Mouse (Mus musculus): ENCODE results near the gene C3ar1. TPM values are rescaled to one million over a fixed set of nuclear protein-coding genes. Genes with fewer than 3 reads are reported as not detected.

C3ar1 gene
- total RNA-seq, 2 experiments from 2014 or later, result 0.10 TPM; not detected in 1

- no peak for ATAC-seq (replicated peaks; ENCODE audit: poor library complexity, severe bottlenecking)
Measured at GRCm38 (mm10) chr6:122832880-122833279, 23.1 kb downstream of the C3ar1 start.

- ATAC-seq (replicated peaks; ENCODE audit: poor library complexity, severe bottlenecking), result peak; percentile 59
Measured at GRCm38 (mm10) chr6:122828086-122828485, 27.9 kb downstream of the C3ar1 start.

DNA sequence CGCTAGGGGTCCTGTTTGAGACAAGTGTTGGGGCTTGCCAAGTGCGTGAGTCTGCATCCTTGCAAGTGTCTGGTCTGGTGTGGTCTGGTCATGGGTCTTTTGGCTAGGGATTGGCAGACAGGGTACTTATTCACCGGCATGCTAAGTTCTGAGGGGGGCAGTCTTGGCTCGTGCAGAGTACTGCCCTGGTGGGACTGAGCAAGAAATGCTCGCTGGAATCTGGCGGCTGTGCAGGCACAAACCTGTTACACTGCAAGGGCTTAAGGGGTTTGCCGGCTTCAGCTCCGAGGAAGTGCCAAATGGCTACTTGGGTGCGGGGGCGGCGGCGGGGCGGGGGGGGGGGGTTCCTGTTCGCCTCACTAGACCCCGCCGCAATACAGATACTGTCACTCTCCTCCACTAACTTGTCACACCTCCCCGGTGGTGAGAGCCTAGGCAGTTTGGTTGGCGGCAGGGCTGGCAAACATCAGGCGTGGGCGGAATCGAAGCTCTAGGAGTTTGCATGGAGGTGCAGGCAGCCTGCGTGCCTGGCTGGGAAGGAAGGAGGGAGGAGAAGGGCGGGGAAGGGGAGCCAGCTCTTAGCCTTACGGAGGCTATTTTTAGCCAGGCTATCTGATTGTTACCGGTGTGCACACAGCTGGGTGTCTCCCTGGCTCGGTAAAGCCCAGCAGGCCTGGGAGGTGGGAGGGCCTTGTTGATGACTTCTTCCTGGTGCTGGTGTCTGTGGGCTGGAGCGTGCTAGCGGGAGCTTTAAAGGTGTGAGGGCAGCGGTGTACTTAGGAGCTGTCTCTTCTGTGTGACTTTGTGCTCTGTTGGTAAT lies 29.8 kb downstream of the C3ar1 start:
- ATAC-seq (replicated peaks; ENCODE audit: poor library complexity, severe bottlenecking), result peak; percentile 73

- no peak for ATAC-seq (replicated peaks; ENCODE audit: poor library complexity, severe bottlenecking)
Measured at GRCm38 (mm10) chr6:122825166-122825565, 30.8 kb downstream of the C3ar1 start.

DNA sequence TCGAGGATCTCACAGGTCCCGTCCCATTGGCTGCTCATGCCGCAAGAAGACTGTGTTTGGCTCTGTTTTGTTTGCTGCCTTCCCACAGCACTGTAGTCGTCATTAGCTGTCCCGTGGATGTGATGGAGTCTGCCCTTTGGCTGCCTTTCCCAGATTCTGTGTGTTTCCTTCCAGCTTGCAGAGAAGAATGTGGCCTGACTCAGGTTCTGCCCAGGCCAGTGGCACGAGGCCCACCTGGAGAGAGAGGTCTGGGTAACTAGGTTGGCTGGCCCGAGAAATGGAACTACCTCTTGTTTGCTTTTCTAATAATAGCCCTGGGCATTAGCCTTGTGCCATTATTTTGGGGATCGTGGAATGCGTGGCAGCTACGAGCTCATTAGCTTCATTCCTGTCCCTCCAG lies 31.9 kb downstream of the C3ar1 start:
- no peak for ATAC-seq (replicated peaks; ENCODE audit: poor library complexity, severe bottlenecking)

GRCm38 (mm10) chr6:122821822-122822221 lies 34.1 kb downstream of the C3ar1 start:
- ATAC-seq (replicated peaks; ENCODE audit: poor library complexity, severe bottlenecking), result 0 out of 2 replicates have a peak, but pooled peaks have one; percentile 18

- no peak for ATAC-seq (replicated peaks; ENCODE audit: poor library complexity, severe bottlenecking)
Measured at GRCm38 (mm10) chr6:122820799-122821650, 34.9 kb downstream of the C3ar1 start.

GRCm38 (mm10) chr6:122820071-122820798 lies 35.7 kb downstream of the C3ar1 start:
- peak; percentile 33 for ATAC-seq (replicated peaks; ENCODE audit: poor library complexity, severe bottlenecking)

- ATAC-seq (replicated peaks; ENCODE audit: poor library complexity, severe bottlenecking), result peak; percentile 74
Measured at GRCm38 (mm10) chr6:122819306-122820070, 36.5 kb downstream of the C3ar1 start, which contains the start of gene Foxj2. Foxj2 (plus strand) TSS chr6:122819914.

DNA sequence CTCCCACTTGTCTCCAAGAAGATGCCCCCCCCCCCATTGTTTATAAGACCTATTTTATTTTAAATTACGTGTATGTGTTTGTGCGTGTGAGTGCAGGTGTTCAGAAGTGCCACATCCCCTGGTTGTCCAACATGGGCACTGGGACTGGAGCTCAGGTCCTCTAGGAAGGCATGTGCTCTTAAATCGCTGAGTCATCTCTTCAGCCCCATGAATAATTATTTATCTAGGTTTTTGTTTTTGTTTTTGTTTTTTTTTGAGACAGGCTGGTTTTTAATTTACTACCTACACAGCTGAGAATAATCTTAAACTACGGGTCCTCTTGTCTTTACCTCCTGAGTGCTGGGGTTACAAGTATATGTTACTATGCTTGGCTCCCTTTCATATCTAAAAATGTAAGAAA lies 42.3 kb downstream of the C3ar1 start:
- no peak for ATAC-seq (replicated peaks; ENCODE audit: poor library complexity, severe bottlenecking)

GRCm38 (mm10) chr6:122812716-122813115 lies 43.2 kb downstream of the C3ar1 start:
- ATAC-seq (replicated peaks; ENCODE audit: poor library complexity, severe bottlenecking), result no peak

DNA sequence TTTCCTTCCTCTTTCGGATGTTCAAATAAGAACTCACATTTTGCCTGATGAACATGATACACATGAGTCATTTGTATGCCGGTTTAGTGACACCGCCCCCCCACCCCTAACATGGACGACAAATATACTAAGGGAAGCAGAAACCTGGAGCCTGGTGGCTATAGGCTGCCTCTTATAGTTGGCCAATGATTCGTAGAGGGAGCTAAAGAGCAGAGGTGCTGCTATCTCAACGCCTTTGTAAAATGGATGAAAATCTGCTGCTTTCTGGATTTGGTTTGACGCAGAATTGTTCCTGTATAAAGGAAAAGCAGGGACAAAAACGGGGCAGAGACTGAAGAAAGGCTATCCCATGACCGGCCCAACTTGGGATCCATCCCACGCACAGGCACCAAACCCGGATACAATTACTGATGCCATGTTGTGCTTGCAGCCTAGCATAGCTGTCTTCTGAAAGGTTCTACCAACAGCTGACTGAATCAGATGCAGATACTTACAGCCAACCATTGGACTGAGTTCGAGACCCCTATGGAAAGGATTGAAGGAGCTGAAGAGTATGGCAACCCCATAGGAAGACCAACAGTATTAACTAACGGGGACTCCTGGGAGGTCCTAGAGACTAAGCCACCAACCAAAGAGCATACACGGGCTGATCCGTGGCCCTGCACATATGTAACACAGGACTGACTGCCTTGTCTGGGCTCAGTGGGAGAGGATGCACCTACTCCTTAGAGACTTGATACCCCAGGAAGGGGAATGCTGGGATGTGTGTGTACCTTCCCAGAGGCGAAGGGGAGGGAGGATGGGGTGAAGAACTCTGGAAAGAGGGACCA lies 44.0 kb downstream of the C3ar1 start:
- ATAC-seq (replicated peaks; ENCODE audit: poor library complexity, severe bottlenecking), result peak; percentile 48

GRCm38 (mm10) chr6:122811280-122811652 lies 44.7 kb downstream of the C3ar1 start:
- peak; percentile 68 for ATAC-seq (replicated peaks; ENCODE audit: poor library complexity, severe bottlenecking)

DNA sequence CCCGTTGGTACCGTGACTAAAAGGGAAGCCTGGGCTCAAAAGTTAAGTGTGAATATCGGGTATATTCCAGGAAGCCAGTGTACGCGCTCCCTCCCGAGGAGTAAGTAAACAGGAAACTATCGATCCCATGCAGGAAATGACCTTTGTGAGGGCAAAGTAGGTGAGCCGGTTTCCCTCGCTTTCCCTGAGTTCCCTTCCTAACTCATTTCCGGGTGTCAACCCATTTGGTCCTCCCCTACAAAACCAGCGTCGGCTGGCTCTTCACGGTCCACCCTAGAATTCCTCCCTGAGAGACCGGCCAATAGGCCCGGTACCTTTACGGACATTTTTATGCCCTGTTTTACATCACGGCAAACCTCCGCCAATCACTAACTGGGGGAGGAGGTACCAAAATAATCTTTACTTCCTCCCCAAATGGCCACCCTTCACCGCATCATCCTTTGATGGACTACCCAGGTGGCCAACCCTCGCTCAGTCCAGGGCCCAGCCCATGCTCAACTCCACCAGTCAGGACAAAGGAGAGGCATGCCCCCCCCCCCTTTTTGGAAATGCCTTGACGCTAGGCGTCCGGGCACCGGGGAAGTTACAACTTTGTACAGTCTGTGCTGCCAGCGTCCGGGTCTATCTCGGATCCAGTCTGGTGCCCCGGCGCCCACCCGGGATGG lies 45.2 kb downstream of the C3ar1 start:
- ATAC-seq (replicated peaks; ENCODE audit: poor library complexity, severe bottlenecking), result peak; percentile 87

DNA sequence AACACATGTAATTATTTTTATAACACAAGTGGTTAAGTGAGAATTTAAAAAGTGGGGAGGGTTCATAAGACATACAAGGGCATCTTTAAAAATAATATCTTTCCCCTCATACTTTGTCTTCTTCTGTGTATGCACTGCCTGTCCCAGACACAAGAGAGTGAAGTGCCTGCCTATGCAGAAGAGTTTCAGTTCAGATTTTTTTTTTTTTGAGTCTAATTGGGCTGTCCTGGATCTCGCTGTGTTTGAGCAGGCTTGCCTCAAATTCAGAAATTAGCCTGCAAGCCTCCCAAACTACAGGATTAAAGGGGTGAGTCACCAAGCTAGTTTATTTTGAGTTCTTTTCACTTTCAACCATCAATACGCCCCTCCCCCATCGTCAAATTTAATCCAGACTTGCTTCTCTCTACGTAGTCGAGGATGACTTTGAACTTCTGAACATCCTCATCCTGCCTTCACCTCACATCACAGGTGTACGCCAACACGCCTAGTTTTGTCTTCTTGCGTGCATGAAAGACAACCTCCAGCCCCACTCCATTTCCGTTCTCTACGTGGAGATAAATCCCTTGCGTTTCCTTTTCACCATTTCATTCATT lies 45.8 kb downstream of the C3ar1 start:
- ATAC-seq (replicated peaks; ENCODE audit: poor library complexity, severe bottlenecking), result peak; percentile 0; the same call in 1 of the 2 replicates

GRCm38 (mm10) chr6:122804418-122804817 lies 51.5 kb downstream of the C3ar1 start:
- peak; percentile 75 for ATAC-seq (replicated peaks; ENCODE audit: poor library complexity, severe bottlenecking)

- ATAC-seq (replicated peaks; ENCODE audit: poor library complexity, severe bottlenecking), result peak; percentile 58
Measured at GRCm38 (mm10) chr6:122801801-122802514, 54.0 kb downstream of the C3ar1 start.

All from granulocyte monocyte progenitor cell, adult 5-6 weeks (primary cell).